Mouse (Mus musculus) limb, embryonic 13.5 days (tissue): ENCODE measurements around the gene 2310011J03Rik. TPM values are rescaled to one million over a fixed set of nuclear protein-coding genes. Genes with fewer than 3 reads are reported as not detected.
A peak's percentile ranks its signal among the peaks of the same experiment; 100 is the strongest.

Source experiments
- ATAC-seq: fragments of 200-750 bp; cut with Nextera tagmentation; 2 replicates; pipeline ENCODE4 v1.8.0; 2017; ENCODE audit warnings: low read depth, moderate number of reproducible peaks, moderate TSS enrichment; ENCODE audit not compliant: low FRiP score
- H3K27ac ChIP-seq: fragments of 300-500 bp; sonication (generic); 2 replicates; pipeline ENCODE4 v1.5.1; 2015; ENCODE audit warnings: inconsistent platforms, mild to moderate bottlenecking, moderate library complexity
- H3K27me3 ChIP-seq: fragments of 300-500 bp; sonication (generic); 2 replicates; pipeline ENCODE4 v1.6.1; 2015; ENCODE audit warnings: mild to moderate bottlenecking, inconsistent platforms
- H3K36me3 ChIP-seq: fragments of 300-500 bp; sonication (generic); 2 replicates; pipeline ENCODE4 v1.6.1; 2015; ENCODE audit warnings: inconsistent platforms, mild to moderate bottlenecking, moderate library complexity
- H3K4me1 ChIP-seq: fragments of 300-500 bp; sonication (generic); 2 replicates; pipeline ENCODE4 v1.6.1; 2015; ENCODE audit warnings: inconsistent platforms
- H3K4me2 ChIP-seq: fragments of 300-500 bp; sonication (generic); replicated peaks from 2 replicates; pipeline ENCODE4 v1.6.1; 2015; ENCODE audit warnings: inconsistent platforms, mild to moderate bottlenecking, moderate library complexity
- H3K4me3 ChIP-seq: fragments of 300-500 bp; sonication (generic); 2 replicates; pipeline ENCODE4 v1.5.1; 2015; ENCODE audit warnings: moderate library complexity, mild to moderate bottlenecking, inconsistent platforms
- H3K9ac ChIP-seq: fragments of 300-500 bp; sonication (generic); 2 replicates; pipeline ENCODE4 v1.6.1; 2015; ENCODE audit warnings: mild to moderate bottlenecking, inconsistent platforms
- H3K9me3 ChIP-seq: fragments of 300-500 bp; sonication (generic); 2 replicates; pipeline ENCODE4 v1.6.1; 2016; ENCODE audit warnings: inconsistent platforms
- WGBS: fragments of 180-500 bp; shearing (Covaris S2); methylation state at CpG from one replicate; pipeline ENCODE4 v1.1.7; 2015; 5-methylcytosine and 5-hydroxymethylcytosine counted together
- polyA plus RNA-seq: library from polyadenylated mRNA; unstranded; fragments of >200 nt; fragmentation: Nextera tagmentation; extraction: Ambion mirVana; gene quantifications from 2 replicates; pipeline ENCODE4 v1.2.1, GENCODE M21; 2015

2310011J03Rik gene
- polyA plus RNA-seq, 1 experiment from 2014 or later = 51.2 TPM

DNA sequence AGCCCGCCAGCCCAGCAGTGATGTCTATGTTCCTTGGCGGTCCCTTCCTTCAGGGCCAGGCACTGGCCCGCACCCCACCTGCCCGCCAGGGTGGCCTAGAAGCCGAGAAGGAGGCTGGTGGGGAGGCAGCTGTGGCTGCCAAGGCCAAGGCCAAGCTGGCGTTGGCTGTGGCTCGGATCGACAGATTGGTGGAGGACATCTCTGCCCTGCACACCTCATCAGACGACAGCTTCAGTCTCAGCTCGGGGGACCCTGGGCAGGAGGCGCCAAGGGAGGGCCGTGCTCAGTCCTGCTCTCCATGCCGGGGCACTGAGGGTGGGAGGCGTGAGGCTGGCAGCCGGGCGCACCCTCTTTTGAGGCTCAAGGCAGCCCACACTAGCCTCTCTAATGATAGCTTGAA, 8.8 kb downstream of the 2310011J03Rik start:
- H3K9me3 ChIP-seq = no peaks in the 10 kb centered on the region
- no peaks in the 10 kb centered on the region; the same call in none of the 2 replicates for H3K36me3 ChIP-seq
- no peak overlapping the region for H3K9ac ChIP-seq
- H3K4me2 ChIP-seq = no peak overlapping the region
- no peak for ATAC-seq
- WGBS = 87% methylated on average over 16 of the region's 16 CpGs
- H3K27ac ChIP-seq = no peak overlapping the region
- H3K4me1 ChIP-seq = no peaks in the 10 kb centered on the region
- peaks cover 95% of the 10 kb centered on the region for H3K27me3 ChIP-seq
- H3K4me3 ChIP-seq = no peak overlapping the region

DNA sequence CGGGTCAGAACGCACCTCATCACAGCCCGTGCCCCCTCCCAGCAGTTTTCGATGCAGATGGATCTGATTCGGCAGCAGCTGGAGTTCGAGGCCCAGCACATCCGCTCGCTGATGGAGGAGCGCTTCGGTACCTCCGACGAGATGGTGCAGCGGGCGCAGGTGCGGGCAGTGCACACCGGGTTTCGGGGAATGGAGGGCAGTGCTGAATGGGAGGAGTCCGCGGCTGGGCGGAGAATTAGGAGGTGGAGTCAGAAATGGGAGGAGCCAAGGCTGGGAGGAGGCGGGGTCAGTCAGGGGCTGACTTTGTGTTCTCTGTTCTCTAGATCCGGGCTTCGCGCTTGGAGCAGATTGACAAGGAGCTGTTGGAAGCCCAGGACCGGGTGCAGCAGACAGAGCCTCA, 15.5 kb downstream of the 2310011J03Rik start:
- ATAC-seq = no peak
- H3K9me3 ChIP-seq = no peaks in the 10 kb centered on the region
- peak overlapping the region; percentile 35; the same call in 1 of the 2 replicates for H3K4me2 ChIP-seq
- H3K36me3 ChIP-seq = no peaks in the 10 kb centered on the region; the same call in none of the 2 replicates
- H3K27me3 ChIP-seq = peaks cover 94% of the 10 kb centered on the region
- peaks cover 6% of the 10 kb centered on the region; the same call in 1 of the 2 replicates for H3K4me1 ChIP-seq
- H3K4me3 ChIP-seq = peak overlapping the region; percentile 12; the same call in 1 of the 2 replicates
- no peak overlapping the region for H3K27ac ChIP-seq
- 12% methylated on average over 25 of the region's 25 CpGs for WGBS
- H3K9ac ChIP-seq = no peak overlapping the region

DNA sequence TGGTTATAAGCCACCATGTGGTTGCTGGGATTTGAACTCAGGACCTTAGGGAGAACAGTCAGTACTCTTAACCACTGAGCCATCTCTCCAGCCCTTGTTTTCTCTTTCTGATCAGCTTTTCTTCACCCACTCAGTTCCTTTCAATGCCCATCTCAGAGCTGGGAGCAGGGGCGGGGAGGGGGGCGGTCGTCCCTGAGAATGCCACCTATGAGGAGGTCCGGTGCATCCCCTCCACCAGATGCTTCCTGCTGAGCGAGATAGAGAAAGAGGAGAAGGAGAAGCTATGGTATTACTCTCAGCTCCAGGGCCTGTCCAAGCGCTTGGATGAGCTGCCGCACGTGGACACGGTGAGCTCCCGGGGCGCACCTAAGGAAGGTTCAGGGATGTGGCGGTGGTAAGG, 15.9 kb downstream of the 2310011J03Rik start:
- ATAC-seq = no peak
- no peaks in the 10 kb centered on the region for H3K9me3 ChIP-seq
- peaks cover 95% of the 10 kb centered on the region for H3K27me3 ChIP-seq
- peaks cover 8% of the 10 kb centered on the region; the same call in 1 of the 2 replicates for H3K4me1 ChIP-seq
- 18% methylated on average over 12 of the region's 12 CpGs for WGBS
- H3K4me3 ChIP-seq = peak overlapping the region; percentile 12; the same call in 1 of the 2 replicates
- no peaks in the 10 kb centered on the region; the same call in none of the 2 replicates for H3K36me3 ChIP-seq
- H3K4me2 ChIP-seq = peak overlapping the region; percentile 35; the same call in 1 of the 2 replicates
- no peak overlapping the region for H3K27ac ChIP-seq
- H3K9ac ChIP-seq = no peak overlapping the region

DNA sequence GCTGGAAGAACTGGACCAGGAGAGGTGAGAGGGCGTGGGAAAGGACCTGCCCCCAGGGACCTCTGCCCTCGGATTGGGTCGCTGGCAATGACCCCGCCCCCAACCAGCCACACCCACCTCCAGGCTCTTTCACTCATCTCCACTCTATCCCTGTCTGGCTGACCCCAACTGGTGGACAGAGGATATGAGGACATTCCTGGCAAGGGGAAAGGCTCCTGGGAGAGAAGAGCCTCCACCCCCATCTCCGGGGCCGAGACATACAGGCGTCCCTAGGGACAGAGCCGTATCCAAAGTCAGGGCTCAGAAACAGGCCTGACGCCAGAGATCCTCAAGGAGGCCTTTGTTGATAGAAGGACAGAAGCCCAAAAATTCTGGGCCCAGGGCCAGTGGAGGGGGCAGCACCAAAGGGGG, 17.9 kb downstream of the 2310011J03Rik start:
- 11% methylated on average over 9 of the region's 9 CpGs for WGBS
- H3K36me3 ChIP-seq = no peaks in the 10 kb centered on the region
- no peak overlapping the region for H3K4me2 ChIP-seq
- no peak overlapping the region for H3K27ac ChIP-seq
- H3K4me1 ChIP-seq = peaks cover 16% of the 10 kb centered on the region; the same call in 1 of the 2 replicates
- H3K9ac ChIP-seq = no peak overlapping the region
- ATAC-seq = no peak
- H3K27me3 ChIP-seq = peaks cover 99% of the 10 kb centered on the region
- no peak overlapping the region for H3K4me3 ChIP-seq
- H3K9me3 ChIP-seq = no peaks in the 10 kb centered on the region

DNA sequence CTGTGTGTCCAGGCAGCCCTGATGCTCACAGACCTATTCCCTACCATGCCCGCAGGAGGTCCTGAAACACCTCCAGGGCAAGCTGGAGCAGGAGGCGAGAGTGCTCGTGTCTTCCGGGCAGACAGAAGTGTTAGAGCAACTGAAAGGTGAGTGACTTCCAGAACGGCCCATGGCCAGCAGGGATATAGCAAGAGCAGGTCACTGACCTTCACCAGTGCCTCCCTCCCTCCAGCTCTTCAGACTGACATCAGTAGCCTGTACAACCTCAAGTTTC, 18.3 kb downstream of the 2310011J03Rik start:
- no peak overlapping the region for H3K4me2 ChIP-seq
- peaks cover 16% of the 10 kb centered on the region; the same call in 1 of the 2 replicates for H3K4me1 ChIP-seq
- no peak overlapping the region for H3K4me3 ChIP-seq
- H3K36me3 ChIP-seq = no peaks in the 10 kb centered on the region
- no peak for ATAC-seq
- H3K27ac ChIP-seq = no peak overlapping the region
- WGBS = 54% methylated on average over 5 of the region's 5 CpGs
- H3K27me3 ChIP-seq = peaks cover 99% of the 10 kb centered on the region
- no peaks in the 10 kb centered on the region for H3K9me3 ChIP-seq
- no peak overlapping the region for H3K9ac ChIP-seq

DNA sequence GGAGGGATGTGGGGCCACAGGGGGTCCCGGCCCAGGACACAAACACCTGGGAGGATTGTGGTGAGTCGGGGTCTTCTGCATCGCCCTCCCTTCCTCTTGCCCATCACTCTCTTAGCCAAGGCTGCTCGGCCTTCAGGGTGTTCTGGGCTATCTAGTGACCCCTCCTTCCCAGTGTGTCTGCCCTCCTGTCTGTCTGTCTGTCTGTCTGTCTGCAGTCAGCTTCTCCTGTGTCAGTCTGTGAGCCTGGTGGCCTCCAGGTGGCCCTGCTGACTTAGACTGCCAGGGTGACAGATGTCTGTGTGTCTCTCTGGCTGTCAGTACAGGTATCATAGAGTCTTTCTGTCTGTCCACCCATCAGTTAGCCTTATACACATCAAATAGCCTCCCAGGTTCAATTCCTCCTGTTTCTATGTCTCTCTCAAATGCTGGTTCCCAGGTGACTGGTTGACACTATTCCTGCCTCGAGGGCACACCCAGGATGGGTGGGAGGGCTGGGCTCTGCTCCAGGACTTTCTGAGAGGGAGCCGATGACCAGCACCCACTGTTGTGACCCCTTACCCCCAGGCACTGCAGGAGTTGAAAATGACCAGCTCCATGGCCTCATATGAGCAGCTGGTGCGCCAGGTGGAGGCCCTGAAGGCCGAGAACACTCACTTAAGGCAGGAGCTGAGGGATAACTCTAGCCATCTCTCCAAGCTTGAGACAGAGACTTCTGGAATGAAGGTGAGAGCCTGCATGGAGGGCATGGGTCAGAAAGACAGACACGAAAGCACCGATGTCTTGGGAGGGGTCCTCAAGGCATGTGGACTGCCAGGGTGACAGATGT, 18.9 kb downstream of the 2310011J03Rik start:
- peak overlapping the region; percentile 4; the same call in 1 of the 2 replicates for H3K9ac ChIP-seq
- no peak overlapping the region for H3K27ac ChIP-seq
- no peak overlapping the region for H3K4me2 ChIP-seq
- peaks cover 98% of the 10 kb centered on the region for H3K27me3 ChIP-seq
- 78% methylated on average over 10 of the region's 10 CpGs for WGBS
- H3K36me3 ChIP-seq = no peaks in the 10 kb centered on the region
- H3K4me3 ChIP-seq = no peak overlapping the region
- peaks cover 22% of the 10 kb centered on the region for H3K4me1 ChIP-seq
- no peak for ATAC-seq
- no peaks in the 10 kb centered on the region for H3K9me3 ChIP-seq

DNA sequence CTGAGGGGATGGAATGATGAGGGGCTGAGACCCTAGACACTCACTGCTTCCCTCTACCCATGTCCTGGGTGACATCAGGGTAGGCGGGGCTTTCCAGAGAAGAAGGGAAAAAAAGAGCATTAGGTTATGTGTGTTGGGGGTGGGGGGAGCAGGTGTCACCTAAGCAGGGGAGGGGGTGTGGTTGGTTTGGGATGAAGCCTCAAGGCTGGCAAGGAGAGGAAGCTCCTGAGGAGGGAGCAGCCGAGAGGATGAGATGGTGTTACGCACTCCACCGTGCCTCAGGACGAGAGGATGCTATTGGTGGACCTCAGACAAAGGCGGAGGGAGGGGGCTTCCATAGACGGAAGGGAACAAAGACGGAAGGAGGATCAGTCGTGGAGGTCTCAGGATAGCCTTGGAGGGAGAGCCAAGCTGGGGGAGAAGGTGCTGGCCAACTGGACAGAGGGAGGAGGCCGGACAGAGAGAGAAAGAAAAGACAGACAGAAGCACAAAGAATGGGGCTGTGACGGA, 19.6 kb downstream of the 2310011J03Rik start:
- Histone ChIP-seq H3K9ac (no peak overlapping the region; the same call in 1 of the 2 replicates), H3K27me3 (peaks cover 91% of the 10 kb centered on the region), H3K36me3 (no peaks in the 10 kb centered on the region), H3K4me2 (no peak overlapping the region), H3K4me3 (no peak overlapping the region), H3K27ac (no peak overlapping the region), H3K9me3 (no peaks in the 10 kb centered on the region), H3K4me1 (peaks cover 28% of the 10 kb centered on the region)
- 25% methylated on average over 11 of the region's 11 CpGs for WGBS
- no peak for ATAC-seq

DNA sequence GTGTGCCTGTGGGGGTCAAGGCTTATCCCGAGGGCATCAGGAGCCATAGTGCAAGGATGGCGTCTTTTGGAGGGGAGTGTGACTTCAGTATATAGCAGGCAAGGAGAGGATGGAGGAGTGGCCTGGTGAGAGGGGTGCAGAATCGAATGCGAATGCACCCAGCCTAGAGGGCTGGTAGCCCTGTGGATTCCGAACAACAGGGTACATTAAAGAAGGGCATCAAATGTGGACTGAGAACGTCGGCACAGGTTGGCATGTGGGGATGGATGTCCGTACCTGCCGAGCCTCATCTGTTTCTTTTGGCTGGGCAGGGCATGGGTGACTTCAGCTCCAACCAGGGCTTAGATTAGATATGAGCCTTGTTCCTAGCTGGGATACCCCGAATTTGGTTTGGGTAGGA, 20.5 kb downstream of the 2310011J03Rik start:
- no peak overlapping the region for H3K4me3 ChIP-seq
- ATAC-seq = no peak
- 54% methylated on average over 10 of the region's 10 CpGs for WGBS

DNA sequence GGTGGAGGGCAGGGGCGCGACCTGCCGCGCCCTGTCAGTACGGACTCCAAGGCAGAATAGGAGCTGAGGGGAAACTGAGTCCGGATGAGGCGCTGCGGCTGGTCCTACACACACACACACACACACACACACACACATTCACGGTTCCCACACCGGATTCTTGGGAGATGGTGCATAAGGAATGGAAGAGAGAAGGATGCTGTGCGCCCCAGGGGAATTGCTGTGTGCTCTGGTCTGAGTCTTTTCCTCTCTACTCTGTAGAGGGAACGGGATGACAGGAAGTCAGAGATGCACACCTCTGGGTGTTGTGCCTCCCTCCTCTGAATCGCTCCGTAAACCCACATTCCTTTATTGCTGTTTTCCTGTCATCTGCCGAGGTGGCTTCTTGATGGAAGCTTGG, 21.0 kb downstream of the 2310011J03Rik start:
- Histone ChIP-seq H3K27ac (no peak overlapping the region), H3K36me3 (peaks cover 8% of the 10 kb centered on the region), H3K4me1 (peaks cover 40% of the 10 kb centered on the region), H3K4me3 (peak overlapping the region; percentile 37), H3K27me3 (peaks cover 77% of the 10 kb centered on the region), H3K9ac (peak overlapping the region; percentile 58), H3K4me2 (peak overlapping the region; percentile 59), H3K9me3 (no peaks in the 10 kb centered on the region)
- ATAC-seq = no peak
- 14% methylated on average over 15 of the region's 15 CpGs for WGBS

More for the DNA sequence above, 20.5 kb downstream of the 2310011J03Rik start:
- H3K36me3 ChIP-seq = peaks cover 3% of the 10 kb centered on the region
- peaks cover 82% of the 10 kb centered on the region for H3K27me3 ChIP-seq
- no peak overlapping the region for H3K9ac ChIP-seq
- H3K4me2 ChIP-seq = peak overlapping the region; percentile 59; the same call in 1 of the 2 replicates
- no peak overlapping the region for H3K27ac ChIP-seq
- no peaks in the 10 kb centered on the region for H3K9me3 ChIP-seq
- H3K4me1 ChIP-seq = peaks cover 37% of the 10 kb centered on the region

DNA sequence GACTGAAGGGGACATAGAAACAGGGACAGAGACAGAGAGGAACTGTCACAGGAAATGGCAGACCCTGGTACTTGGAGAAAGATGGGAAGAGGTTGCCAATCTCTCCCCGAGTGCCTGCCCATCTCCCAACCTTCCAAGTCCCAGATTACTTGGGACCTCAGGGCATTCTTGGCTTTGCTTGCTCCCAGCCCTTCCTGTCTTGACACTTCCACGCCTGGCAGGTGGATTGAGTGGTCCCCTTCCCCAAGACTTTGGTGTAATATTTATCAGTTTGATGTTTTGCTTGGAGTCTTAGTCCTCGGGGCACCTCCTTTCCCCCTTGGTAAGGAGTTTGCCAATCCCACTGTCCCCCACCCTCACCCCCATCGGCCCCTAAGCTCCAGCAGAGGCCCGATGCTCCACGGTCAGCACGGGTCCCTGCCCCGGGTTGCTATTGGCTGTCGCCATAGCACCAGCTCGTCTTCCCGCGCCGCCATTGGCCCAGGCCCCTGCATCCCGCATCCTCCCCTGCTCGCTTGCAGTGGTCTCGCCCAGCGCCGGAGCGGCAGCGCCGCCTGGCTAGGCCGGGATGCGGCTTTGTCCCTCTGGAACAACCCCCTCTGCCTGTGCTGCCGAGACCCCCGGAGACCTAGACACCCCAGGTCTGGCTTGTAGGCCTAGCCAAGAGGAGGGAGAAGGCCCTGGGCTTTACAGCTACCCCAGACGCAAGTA, 21.6 kb downstream of the 2310011J03Rik start:
- no peak overlapping the region for H3K27ac ChIP-seq

DNA sequence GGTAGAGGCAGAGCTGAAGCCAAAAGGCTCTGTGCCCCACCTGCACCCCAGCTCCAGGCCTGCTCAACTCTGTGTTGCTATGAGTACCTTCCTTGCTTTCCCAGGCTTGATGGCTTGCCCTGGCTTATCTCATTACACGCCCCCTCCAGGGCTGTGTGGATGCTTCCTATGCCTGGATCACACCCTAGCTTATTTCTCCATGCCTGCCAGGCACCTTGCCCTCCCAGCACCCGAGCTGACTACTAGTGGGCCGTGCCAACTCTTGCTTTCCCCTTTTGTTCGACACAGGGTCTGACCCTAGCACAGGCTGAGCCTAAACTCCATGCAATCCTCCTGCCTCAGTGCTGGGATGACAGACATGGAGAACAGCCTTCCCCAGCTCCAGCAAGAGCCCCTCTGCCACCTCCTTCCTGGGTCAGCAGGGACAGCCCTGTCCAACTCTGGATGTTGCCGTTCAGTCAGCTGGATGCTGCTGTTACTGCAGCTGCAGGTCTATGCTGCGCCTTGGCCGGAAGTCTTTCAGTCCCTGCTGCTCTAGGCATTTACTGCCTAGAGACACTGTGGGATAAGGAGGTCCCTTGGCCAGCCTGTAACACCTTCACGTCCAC, 22.7 kb downstream of the 2310011J03Rik start:
- Histone ChIP-seq H3K27ac (no peak overlapping the region), H3K9me3 (no peaks in the 10 kb centered on the region), H3K4me2 (no peak overlapping the region), H3K9ac (no peak overlapping the region), H3K36me3 (peaks cover 21% of the 10 kb centered on the region), H3K4me3 (no peak overlapping the region), H3K4me1 (peaks cover 53% of the 10 kb centered on the region), H3K27me3 (peaks cover 61% of the 10 kb centered on the region)
- 67% methylated on average over 8 of the region's 8 CpGs for WGBS
- ATAC-seq = no peak

More for the DNA sequence above, 21.6 kb downstream of the 2310011J03Rik start:
- peak overlapping the region; percentile 58 for H3K9ac ChIP-seq
- H3K9me3 ChIP-seq = no peaks in the 10 kb centered on the region
- peak overlapping the region; percentile 37 for H3K4me3 ChIP-seq
- peaks cover 14% of the 10 kb centered on the region for H3K36me3 ChIP-seq
- peaks cover 45% of the 10 kb centered on the region for H3K4me1 ChIP-seq
- peak overlapping the region; percentile 59 for H3K4me2 ChIP-seq
- H3K27me3 ChIP-seq = peaks cover 71% of the 10 kb centered on the region
- 4% methylated on average over 26 of the region's 26 CpGs for WGBS
- ATAC-seq = 0 out of 2 replicates have a peak, but pooled peaks have one; percentile 20
